9 mouse cellular contexts compared by ENCODE assay signal in the genomic region with DNA sequence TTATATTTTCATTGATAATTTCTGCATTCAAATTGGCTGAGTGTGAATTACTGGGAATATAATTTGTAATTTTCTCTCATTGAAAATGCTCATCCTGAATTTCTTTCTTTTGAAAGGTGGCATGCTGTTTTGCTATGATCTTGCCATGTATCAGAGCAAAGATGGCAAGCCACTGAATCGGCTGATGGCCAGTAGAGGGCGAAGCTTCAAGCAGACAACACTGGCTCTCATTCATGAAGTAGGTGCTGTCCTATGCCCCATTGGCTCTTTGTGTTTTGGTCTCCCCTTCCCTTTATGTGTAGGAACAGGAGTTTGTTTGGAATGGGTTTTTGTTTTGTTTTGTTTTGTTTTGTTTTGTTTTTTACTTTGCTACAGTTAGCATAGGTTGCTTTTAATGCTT.
DNase-seq lines count a peak whose midpoint lies in the region; ATAC-seq and TF ChIP-seq lines count a peak whose summit lies in the region.
"Had no signal": no experiment of that assay in that cellular context is flagged by ENCODE, and none has a peak within 500 bp of the region (broad histone marks: within the 10 kb centered on the region; RNA-seq: fewer than 3 reads in every experiment).

No protein-coding gene starts in this region.

- no peak overlapping the region for H3K9ac ChIP-seq in kidney, embryonic 16.5 days (replicated peaks; ENCODE audit: low read length)
- H3K9ac ChIP-seq in liver, postnatal 0 days (replicated peaks) = no peak overlapping the region
- H3K9ac ChIP-seq: midbrain, embryonic 12.5 days had no signal

- no peaks in the 10 kb centered on the region for H3K4me1 ChIP-seq in kidney, embryonic 16.5 days (ENCODE audit: insufficient read depth, low read length)
- no peaks in the 10 kb centered on the region for H3K4me1 ChIP-seq in embryonic facial prominence, embryonic 10.5 days
- no peaks in the 10 kb centered on the region; the same call in 1 of the 2 replicates for H3K4me1 ChIP-seq in liver, postnatal 0 days (ENCODE audit: insufficient read depth)
- H3K4me1 ChIP-seq: midbrain, embryonic 12.5 days had no signal

- H3K36me3 ChIP-seq in kidney, embryonic 16.5 days (ENCODE audit: insufficient read depth, low read length) = no peaks in the 10 kb centered on the region
- no peaks in the 10 kb centered on the region for H3K36me3 ChIP-seq in embryonic facial prominence, embryonic 10.5 days (replicated peaks)
- no peaks in the 10 kb centered on the region for H3K36me3 ChIP-seq in liver, postnatal 0 days (replicated peaks; ENCODE audit: insufficient read depth, low read length)
- H3K36me3 ChIP-seq: midbrain, embryonic 12.5 days had no signal

- no peak overlapping the region for H3K27ac ChIP-seq in kidney, embryonic 16.5 days (ENCODE audit: low read length)
- H3K27ac ChIP-seq in embryonic facial prominence, embryonic 10.5 days (replicated peaks) = no peak overlapping the region
- no peak overlapping the region for H3K27ac ChIP-seq in liver, postnatal 0 days (ENCODE audit: low read depth)
- H3K27ac ChIP-seq: midbrain, embryonic 12.5 days had no signal

- ATAC-seq in kidney, embryonic 16.5 days (ENCODE audit: low FRiP score, low TSS enrichment) = no peak
- ATAC-seq in liver, postnatal 0 days = no peak
- ATAC-seq in erythroid progenitor cell, adult 5-6 weeks (replicated peaks; ENCODE audit: low FRiP score, poor library complexity, severe bottlenecking) = no peak; the same call in 1 of the 2 replicates

- WGBS in kidney, embryonic 16.5 days = 50% methylated on average over 2 of the region's 2 CpGs
- 50% methylated on average over 2 of the region's 2 CpGs for WGBS in embryonic facial prominence, embryonic 10.5 days
- 43% methylated on average over 2 of the region's 2 CpGs for WGBS in liver, postnatal 0 days (ENCODE audit: insufficient replicate concordance)

- H3K4me3 ChIP-seq in kidney, embryonic 16.5 days (ENCODE audit: low read length) = no peak overlapping the region
- H3K4me3 ChIP-seq in embryonic facial prominence, embryonic 10.5 days = no peak overlapping the region
- H3K4me3 ChIP-seq in liver, postnatal 0 days (ENCODE audit: low read depth, low read length) = no peak overlapping the region
- H3K4me3 ChIP-seq: midbrain, embryonic 12.5 days had no signal

- H3K4me2 ChIP-seq in kidney, embryonic 16.5 days (replicated peaks; ENCODE audit: low read depth, low read length) = no peak overlapping the region
- H3K4me2 ChIP-seq in liver, postnatal 0 days (ENCODE audit: low read depth, low read length) = no peak overlapping the region
- H3K4me2 ChIP-seq: midbrain, embryonic 12.5 days had no signal

- peak; percentile 4 for DNase-seq in kidney, adult 11 months
- peak; percentile 58 for DNase-seq in CD4-positive, CD25-positive, alpha-beta regulatory T cell, adult 2 months (ENCODE audit: low read depth, low spot score)
- DNase-seq in NIH3T3 (ENCODE audit: low read depth) = peak; percentile 74
- DNase-seq in embryonic facial prominence, embryonic 10.5 days (ENCODE audit: low spot score) = peak; percentile 55
- DNase-seq in liver, postnatal 0 days = peak; percentile 30
- DNase-seq in thymus, postnatal 4 days = peak; percentile 56

- H3K9me3 ChIP-seq in kidney, embryonic 16.5 days (ENCODE audit: low read length) = no peaks in the 10 kb centered on the region
- no peaks in the 10 kb centered on the region for H3K9me3 ChIP-seq in embryonic facial prominence, embryonic 10.5 days
- H3K9me3 ChIP-seq in liver, postnatal 0 days (ENCODE audit: low read length) = no peaks in the 10 kb centered on the region
- H3K9me3 ChIP-seq: midbrain, embryonic 12.5 days had no signal

- TF ChIP-seq CTCF in liver, postnatal 0 days (IDR thresholded peaks at IDR 0.05; ENCODE audit: low read depth) = peak; percentile 67

- H3K27me3 ChIP-seq in kidney, embryonic 16.5 days (ENCODE audit: insufficient read depth, low read length) = no peaks in the 10 kb centered on the region
- H3K27me3 ChIP-seq in embryonic facial prominence, embryonic 10.5 days (replicated peaks; ENCODE audit: low read depth, poor library complexity, severe bottlenecking) = no peaks in the 10 kb centered on the region
- no peaks in the 10 kb centered on the region for H3K27me3 ChIP-seq in liver, postnatal 0 days (ENCODE audit: insufficient read depth, low read length)
- H3K27me3 ChIP-seq: midbrain, embryonic 12.5 days had no signal

- TF ChIP-seq EP300 in liver, postnatal 0 days (IDR thresholded peaks at IDR 0.05; ENCODE audit: low read depth) = no peak

Comparison
In these comparisons a context has a peak if more than half of its experiments do, and no peak if none do; other contexts are left out.
1. DNase-seq: peak in every context shown above with its lines; median percentile 74 in NIH3T3; 58 in CD4-positive, CD25-positive, alpha-beta regulatory T cell, adult 2 months; 56 in thymus, postnatal 4 days; 55 in embryonic facial prominence, embryonic 10.5 days; 30 in liver, postnatal 0 days; 4 in kidney, adult 11 months.